Comparison of ENCODE assay signal across 21 mouse cellular contexts in genomic region chr17:32454997-32455396, GRCm38 (mm10). TPM values are rescaled to one million over a fixed set of nuclear protein-coding genes. Genes with fewer than 3 reads are reported as not detected.
DNase-seq lines count a peak whose midpoint lies in the region; ATAC-seq and TF ChIP-seq lines count a peak whose summit lies in the region.
"Had no signal": no experiment of that assay in that cellular context is flagged by ENCODE, and none has a peak within 500 bp of the region (broad histone marks: within the 10 kb centered on the region; RNA-seq: fewer than 3 reads in every experiment).

No protein-coding gene starts in this region.

- no peak for DNase-seq in lung, postnatal 0 days (ENCODE audit: low spot score)
- DNase-seq in c-Kit-positive CD71-positive TER-119-negative erythroid progenitor cells, embryonic 14.5 days (ENCODE audit: low read depth), result peak; percentile 30
- peak; percentile 44 for DNase-seq in liver, embryonic 13.5 days
- DNase-seq in cerebellum, postnatal 25 days, result no peak
- no peak for DNase-seq in hindbrain, postnatal 0 days (ENCODE audit: low spot score)
- DNase-seq in cerebellum, adult 11 months, result no peak
- DNase-seq: cerebellum, adult 11-12 months; heart, adult 18-20 months; kidney, postnatal 14 days; thymus, adult 18-20 months had no signal

- no peak overlapping the region for H3K4me3 ChIP-seq in lung, embryonic 16.5 days (ENCODE audit: low read length)
- no peak overlapping the region for H3K4me3 ChIP-seq in lung, postnatal 0 days (ENCODE audit: low read depth, low read length)
- no peak overlapping the region for H3K4me3 ChIP-seq in liver, embryonic 13.5 days (replicated peaks)
- no peak overlapping the region for H3K4me3 ChIP-seq in stomach, embryonic 14.5 days (ENCODE audit: low read depth, low read length)
- no peak overlapping the region for H3K4me3 ChIP-seq in hindbrain, postnatal 0 days (ENCODE audit: low read length)
- H3K4me3 ChIP-seq: embryonic facial prominence, embryonic 15.5 days; heart, embryonic 15.5 days; midbrain, embryonic 13.5 days; myocyte had no signal

- 35% methylated on average over 2 of the region's 2 CpGs for WGBS in lung, embryonic 16.5 days
- 26% methylated on average over 2 of the region's 2 CpGs for WGBS in lung, postnatal 0 days
- 9% methylated on average over 2 of the region's 2 CpGs for WGBS in liver, embryonic 13.5 days (ENCODE audit: insufficient replicate concordance)
- WGBS in stomach, embryonic 14.5 days, result 47% methylated on average over 2 of the region's 2 CpGs
- 57% methylated on average over 2 of the region's 2 CpGs for WGBS in hindbrain, postnatal 0 days

- H3K36me3 ChIP-seq in lung, embryonic 16.5 days (ENCODE audit: control insufficient read depth, insufficient read depth, low read length), result no peaks in the 10 kb centered on the region
- no peaks in the 10 kb centered on the region for H3K36me3 ChIP-seq in lung, postnatal 0 days (ENCODE audit: insufficient read depth, low read length)
- no peaks in the 10 kb centered on the region for H3K36me3 ChIP-seq in liver, embryonic 13.5 days
- no peaks in the 10 kb centered on the region for H3K36me3 ChIP-seq in stomach, embryonic 14.5 days (ENCODE audit: control insufficient read depth, insufficient read depth, low read length)
- no peaks in the 10 kb centered on the region for H3K36me3 ChIP-seq in hindbrain, postnatal 0 days (ENCODE audit: insufficient read depth, low read length)
- H3K36me3 ChIP-seq: embryonic facial prominence, embryonic 15.5 days; heart, embryonic 15.5 days; midbrain, embryonic 13.5 days had no signal

- H3K9me3 ChIP-seq in lung, embryonic 16.5 days (ENCODE audit: control insufficient read depth, low read length), result no peaks in the 10 kb centered on the region
- H3K9me3 ChIP-seq in lung, postnatal 0 days (ENCODE audit: low read length), result no peaks in the 10 kb centered on the region
- H3K9me3 ChIP-seq in liver, embryonic 13.5 days (replicated peaks), result no peaks in the 10 kb centered on the region
- H3K9me3 ChIP-seq in stomach, embryonic 14.5 days (ENCODE audit: control insufficient read depth, low read depth, low read length), result no peaks in the 10 kb centered on the region
- H3K9me3 ChIP-seq in hindbrain, postnatal 0 days (ENCODE audit: low read length), result no peaks in the 10 kb centered on the region
- H3K9me3 ChIP-seq: embryonic facial prominence, embryonic 15.5 days; heart, embryonic 15.5 days; midbrain, embryonic 13.5 days had no signal

- no peak overlapping the region for H3K4me2 ChIP-seq in lung, embryonic 16.5 days (ENCODE audit: low read depth, low read length)
- no peak overlapping the region for H3K4me2 ChIP-seq in lung, postnatal 0 days (replicated peaks; ENCODE audit: low read depth, low read length)
- peak overlapping the region; percentile 37 for H3K4me2 ChIP-seq in liver, embryonic 13.5 days
- H3K4me2 ChIP-seq in stomach, embryonic 14.5 days (replicated peaks; ENCODE audit: low read depth, low read length), result no peak overlapping the region
- no peak overlapping the region for H3K4me2 ChIP-seq in hindbrain, postnatal 0 days (ENCODE audit: low read depth, low read length)
- H3K4me2 ChIP-seq: embryonic facial prominence, embryonic 15.5 days; heart, embryonic 15.5 days; hindbrain, embryonic 14.5 days; midbrain, embryonic 13.5 days had no signal

- TF ChIP-seq EP300 in lung, postnatal 0 days (IDR thresholded peaks at IDR 0.05), result no peak

- no peaks in the 10 kb centered on the region for H3K27me3 ChIP-seq in lung, embryonic 16.5 days (ENCODE audit: control insufficient read depth, insufficient read depth, low read depth, low read length)
- H3K27me3 ChIP-seq in lung, postnatal 0 days (replicated peaks; ENCODE audit: insufficient read depth, low read length), result peaks cover 4% of the 10 kb centered on the region; the same call in 1 of the 2 replicates
- H3K27me3 ChIP-seq in liver, embryonic 13.5 days, result peaks cover 32% of the 10 kb centered on the region
- H3K27me3 ChIP-seq in stomach, embryonic 14.5 days (ENCODE audit: control insufficient read depth, insufficient read depth, low read length), result no peaks in the 10 kb centered on the region
- no peaks in the 10 kb centered on the region for H3K27me3 ChIP-seq in hindbrain, postnatal 0 days (ENCODE audit: insufficient read depth, low read length)

- no peak for TF ChIP-seq CTCF in lung, postnatal 0 days (IDR thresholded peaks at IDR 0.05)
- TF ChIP-seq CTCF in hindbrain, postnatal 0 days (IDR thresholded peaks at IDR 0.05; ENCODE audit: low read depth), result no peak

- no peak overlapping the region for H3K27ac ChIP-seq in lung, embryonic 16.5 days (ENCODE audit: low read length)
- H3K27ac ChIP-seq in lung, postnatal 0 days (ENCODE audit: low read length), result no peak overlapping the region
- H3K27ac ChIP-seq in liver, embryonic 13.5 days, result no peak overlapping the region
- no peak overlapping the region for H3K27ac ChIP-seq in stomach, embryonic 14.5 days (ENCODE audit: low read length)
- no peak overlapping the region for H3K27ac ChIP-seq in hindbrain, postnatal 0 days
- H3K27ac ChIP-seq: embryonic facial prominence, embryonic 15.5 days; heart, embryonic 15.5 days; hindbrain, embryonic 14.5 days; midbrain, embryonic 13.5 days had no signal

- H3K9ac ChIP-seq in lung, embryonic 16.5 days (ENCODE audit: low read length), result no peak overlapping the region
- H3K9ac ChIP-seq in lung, postnatal 0 days (replicated peaks; ENCODE audit: low read depth), result no peak overlapping the region
- no peak overlapping the region for H3K9ac ChIP-seq in liver, embryonic 13.5 days
- no peak overlapping the region for H3K9ac ChIP-seq in stomach, embryonic 14.5 days (replicated peaks; ENCODE audit: low read depth, low read length)
- H3K9ac ChIP-seq in hindbrain, postnatal 0 days (replicated peaks; ENCODE audit: low read length), result no peak overlapping the region
- H3K9ac ChIP-seq: embryonic facial prominence, embryonic 15.5 days; heart, embryonic 15.5 days; hindbrain, embryonic 14.5 days; midbrain, embryonic 13.5 days had no signal

- peak; percentile 54 for ATAC-seq in lung, embryonic 16.5 days (ENCODE audit: low read depth)
- no peak for ATAC-seq in lung, postnatal 0 days
- peak; percentile 97 for ATAC-seq in liver, embryonic 13.5 days (ENCODE audit: low read depth)
- ATAC-seq in stomach, embryonic 14.5 days (ENCODE audit: insufficient number of reproducible peaks, insufficient read depth, low FRiP score, low read depth), result 0 out of 2 replicates have a peak, but pooled peaks have one; percentile 46
- ATAC-seq in hindbrain, postnatal 0 days, result no peak
- ATAC-seq: forebrain, embryonic 14.5 days; intestine, postnatal 0 days; midbrain, embryonic 13.5 days had no signal

- H3K4me1 ChIP-seq in lung, embryonic 16.5 days (replicated peaks; ENCODE audit: control insufficient read depth, insufficient read depth, low read length), result 0 out of 2 replicates have a peak, but pooled peaks cover 3% of the 10 kb centered on the region
- peaks cover 4% of the 10 kb centered on the region; the same call in 1 of the 2 replicates for H3K4me1 ChIP-seq in lung, postnatal 0 days (ENCODE audit: insufficient read depth, low read depth, low read length)
- H3K4me1 ChIP-seq in liver, embryonic 13.5 days (replicated peaks), result peaks cover 44% of the 10 kb centered on the region
- peaks cover 6% of the 10 kb centered on the region; the same call in 1 of the 2 replicates for H3K4me1 ChIP-seq in stomach, embryonic 14.5 days (ENCODE audit: control insufficient read depth, insufficient read depth, low read length)
- H3K4me1 ChIP-seq in hindbrain, postnatal 0 days (ENCODE audit: insufficient read depth, low read length), result peaks cover 6% of the 10 kb centered on the region; the same call in 1 of the 2 replicates

RNA-seq across cellular contexts. Expression of gene Cyp4f39, which starts 2.5 kb away (rescaled TPM):
- polyA plus RNA-seq in lung, embryonic 16.5 days (2015; fragmentation: Nextera tagmentation; extraction: Ambion mirVana), result 0.69 and 0.80 TPM in 2 replicates
- 3.2 and 4.9 TPM in 2 replicates for polyA plus RNA-seq in lung, postnatal 0 days (2015; fragmentation: Nextera tagmentation; extraction: Ambion mirVana)
- polyA plus RNA-seq in liver, embryonic 13.5 days (2015; fragmentation: Nextera tagmentation; extraction: Ambion mirVana), result 0.46 and 1.0 TPM in 2 replicates
- 0.34 and 0.45 TPM in 2 replicates for polyA plus RNA-seq in stomach, embryonic 14.5 days (2014; fragmentation: Nextera tagmentation; extraction: Ambion mirVana)
- 3.8 and 4.0 TPM in 2 replicates for total RNA-seq in hindbrain, postnatal 0 days (2014; rRNA removed)
- 1.3 TPM in 2 replicates for polyA plus RNA-seq in hindbrain, postnatal 0 days (2015; fragmentation: Nextera tagmentation; extraction: Ambion mirVana)
- total RNA-seq: heart, adult 18-20 months had no signal
- polyA plus RNA-seq: cortical plate, adult 2 months had no signal

RNA-seq across cellular contexts. Expression of gene Pglyrp2, which starts 31.0 kb away (rescaled TPM):
- polyA plus RNA-seq in lung, embryonic 16.5 days (2015; fragmentation: Nextera tagmentation; extraction: Ambion mirVana), result 0.74 TPM in 1 of 2 replicates, not detected in the other
- 0.05 TPM in 1 of 2 replicates, not detected in the other for polyA plus RNA-seq in lung, postnatal 0 days (2015; fragmentation: Nextera tagmentation; extraction: Ambion mirVana)
- 2.3 and 2.6 TPM in 2 replicates for polyA plus RNA-seq in liver, embryonic 13.5 days (2015; fragmentation: Nextera tagmentation; extraction: Ambion mirVana)
- 0.17 TPM in 1 of 2 replicates, not detected in the other for polyA plus RNA-seq in stomach, embryonic 14.5 days (2014; fragmentation: Nextera tagmentation; extraction: Ambion mirVana)
- not detected in 2 replicates for total RNA-seq in hindbrain, postnatal 0 days (2014; rRNA removed)
- not detected in 2 replicates for polyA plus RNA-seq in hindbrain, postnatal 0 days (2015; fragmentation: Nextera tagmentation; extraction: Ambion mirVana)
- total RNA-seq: left cerebral cortex, postnatal 10 days had no signal
- polyA plus RNA-seq: cortical plate, adult 2 months; forebrain, embryonic 14.5 days; hindbrain, embryonic 14.5 days; midbrain, embryonic 13.5 days; myocyte had no signal

RNA-seq across cellular contexts. Expression of gene Cyp4f17, which starts 50.9 kb away (rescaled TPM):
- 7.9 and 8.7 TPM in 2 replicates for polyA plus RNA-seq in lung, embryonic 16.5 days (2015; fragmentation: Nextera tagmentation; extraction: Ambion mirVana)
- polyA plus RNA-seq in lung, postnatal 0 days (2015; fragmentation: Nextera tagmentation; extraction: Ambion mirVana), result 5.0 and 5.2 TPM in 2 replicates
- 0.47 and 0.60 TPM in 2 replicates for polyA plus RNA-seq in liver, embryonic 13.5 days (2015; fragmentation: Nextera tagmentation; extraction: Ambion mirVana)
- 10.1 and 10.6 TPM in 2 replicates for polyA plus RNA-seq in stomach, embryonic 14.5 days (2014; fragmentation: Nextera tagmentation; extraction: Ambion mirVana)
- 8.6 and 21.8 TPM in 2 replicates for total RNA-seq in hindbrain, postnatal 0 days (2014; rRNA removed)
- polyA plus RNA-seq in hindbrain, postnatal 0 days (2015; fragmentation: Nextera tagmentation; extraction: Ambion mirVana), result 10.5 and 11.5 TPM in 2 replicates

RNA-seq across cellular contexts. Expression of gene Rasal3, which starts 51.6 kb away (rescaled TPM):
- polyA plus RNA-seq in lung, embryonic 16.5 days (2015; fragmentation: Nextera tagmentation; extraction: Ambion mirVana), result 1.7 and 4.0 TPM in 2 replicates
- polyA plus RNA-seq in lung, postnatal 0 days (2015; fragmentation: Nextera tagmentation; extraction: Ambion mirVana), result 0.79 and 1.2 TPM in 2 replicates
- polyA plus RNA-seq in liver, embryonic 13.5 days (2015; fragmentation: Nextera tagmentation; extraction: Ambion mirVana), result 3.5 and 3.6 TPM in 2 replicates
- polyA plus RNA-seq in stomach, embryonic 14.5 days (2014; fragmentation: Nextera tagmentation; extraction: Ambion mirVana), result 1.3 and 1.5 TPM in 2 replicates
- total RNA-seq in hindbrain, postnatal 0 days (2014; rRNA removed), result 1.2 and 2.8 TPM in 2 replicates
- 0.61 and 1.2 TPM in 2 replicates for polyA plus RNA-seq in hindbrain, postnatal 0 days (2015; fragmentation: Nextera tagmentation; extraction: Ambion mirVana)
- polyA plus RNA-seq: myocyte had no signal

Comparison
In these comparisons a context has a peak if more than half of its experiments do, and no peak if none do; other contexts are left out.
1. ATAC-seq: peak in lung, embryonic 16.5 days (single experiment), liver, embryonic 13.5 days (single experiment) and stomach, embryonic 14.5 days (single experiment); none in lung, postnatal 0 days (single experiment) and hindbrain, postnatal 0 days (single experiment).
2. DNase-seq: peak in c-Kit-positive CD71-positive TER-119-negative erythroid progenitor cells, embryonic 14.5 days (single experiment) and liver, embryonic 13.5 days (single experiment); none in lung, postnatal 0 days (single experiment), cerebellum, postnatal 25 days (0 of 2), hindbrain, postnatal 0 days (single experiment) and cerebellum, adult 11 months (single experiment).